Mouse (Mus musculus) heart, adult 11 months (tissue): Measurements from ENCODE around the gene Ctnnbl1.

ENCODE experiments used
- DNase-seq: peaks from one replicate; pipeline ENCODE4 v3.0.0; 2022

Ctnnbl1 gene

DNA sequence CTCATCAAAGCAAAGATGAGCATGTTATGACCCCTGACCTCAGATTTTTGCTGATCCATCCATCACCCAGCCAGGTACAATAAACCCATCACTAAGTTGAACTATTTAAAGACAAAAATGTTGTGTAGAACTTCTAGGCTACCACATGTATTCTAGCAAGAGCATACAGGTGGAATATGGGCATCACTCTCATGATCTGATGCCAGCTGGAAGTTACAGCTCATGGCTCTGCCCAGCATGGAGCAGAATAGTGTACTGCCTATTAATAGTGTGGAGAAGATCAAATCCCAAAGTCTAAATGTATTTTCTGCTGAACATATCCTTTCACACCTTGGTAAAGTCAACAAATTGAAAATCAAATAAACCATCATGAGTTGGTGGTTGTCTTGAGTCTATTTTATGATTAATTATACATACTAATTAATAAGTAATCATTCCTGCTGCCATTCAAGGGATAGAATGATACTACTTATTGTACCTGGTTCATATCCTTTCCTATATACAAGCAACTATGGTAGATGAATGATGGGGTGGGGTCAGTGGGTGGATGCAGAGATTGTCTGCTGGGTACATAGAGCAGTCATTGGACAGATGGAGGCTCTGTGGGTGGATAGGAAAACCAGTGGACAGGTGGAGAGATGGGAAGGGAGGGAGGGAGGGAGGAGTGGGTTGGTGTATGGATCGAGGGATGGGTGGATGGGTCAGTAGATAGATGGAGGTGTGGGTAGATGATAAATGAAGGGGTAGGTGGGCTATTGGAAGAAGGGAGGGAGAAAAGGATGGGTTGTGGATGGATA lies 58.6 kb downstream of the Ctnnbl1 start:
- DNase-seq = no peak

DNA sequence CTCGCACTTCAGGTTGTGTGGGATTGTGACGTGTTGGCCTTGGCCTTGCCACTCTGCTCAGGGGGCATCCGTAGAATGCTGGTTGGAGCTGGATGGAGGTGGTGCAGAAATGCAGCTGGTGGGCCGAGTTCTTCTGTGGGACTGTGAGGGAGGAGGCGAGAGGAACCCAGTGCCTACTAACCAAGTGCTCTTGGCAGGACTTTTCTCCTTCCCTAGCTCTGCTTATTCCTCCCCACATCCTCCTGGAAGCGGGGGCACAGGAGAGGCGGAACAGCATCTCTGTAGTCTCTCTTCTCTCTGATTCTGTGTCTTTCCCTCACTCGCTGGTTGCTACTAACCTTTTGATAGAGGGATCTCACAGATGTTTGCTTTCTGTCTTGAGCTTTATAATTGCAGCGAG lies 62.3 kb downstream of the Ctnnbl1 start:
- DNase-seq = peak; percentile 66

DNA sequence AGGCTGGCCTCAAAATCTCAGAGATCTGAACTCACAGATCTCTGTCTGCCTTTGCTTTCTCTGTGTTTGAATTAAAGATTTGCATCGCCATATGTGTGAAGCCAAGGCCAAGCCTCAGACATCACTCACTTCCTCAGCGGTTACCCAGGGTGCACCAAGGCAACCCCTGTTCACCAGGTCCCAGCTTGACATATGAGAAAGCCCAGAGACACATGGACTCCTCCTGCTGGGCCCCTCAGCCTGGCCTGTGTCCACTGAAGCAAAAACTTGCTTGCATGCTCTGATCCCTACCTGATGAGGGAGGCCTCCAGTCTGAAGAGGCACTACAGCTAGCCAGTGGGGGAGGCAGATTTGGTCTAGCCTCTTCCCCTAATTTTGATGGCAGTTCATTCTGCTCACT lies 63.1 kb downstream of the Ctnnbl1 start:
- no peak for DNase-seq

DNA sequence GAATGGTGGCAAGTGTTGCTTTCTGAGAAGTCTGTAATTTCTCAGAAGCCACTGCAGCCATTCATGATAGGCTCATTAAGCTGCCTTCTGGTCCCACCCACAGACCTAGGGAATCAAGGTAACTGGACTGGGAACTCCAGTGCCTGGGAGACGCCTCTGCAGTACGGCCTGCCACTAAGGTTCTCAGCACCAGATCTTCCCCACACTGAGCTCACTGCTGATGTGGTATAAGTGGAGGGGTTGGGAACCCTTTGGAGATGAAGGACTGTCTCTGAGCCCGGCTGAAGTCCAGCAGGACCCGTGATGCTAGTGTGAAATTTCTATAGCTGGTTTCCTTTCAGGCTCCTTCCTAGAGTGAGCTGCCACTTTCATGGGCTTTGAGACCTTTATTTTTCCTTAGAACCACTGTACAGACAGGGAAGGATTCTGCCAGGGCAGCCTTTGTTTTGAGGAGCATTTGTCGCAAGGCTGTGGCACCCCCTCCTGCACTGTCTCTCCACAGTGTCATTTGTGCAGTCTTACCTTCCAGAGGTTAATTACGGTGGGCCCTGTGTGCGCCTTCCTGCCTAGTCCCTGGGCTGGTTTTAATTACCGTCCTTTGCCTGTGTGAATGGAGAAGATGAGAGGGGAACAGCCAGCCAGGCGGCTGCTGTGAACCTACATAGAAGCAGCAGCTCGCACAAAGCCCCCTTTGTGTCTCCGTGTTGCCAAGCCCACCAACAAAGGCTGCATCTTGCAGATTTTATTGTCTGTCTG lies 63.7 kb downstream of the Ctnnbl1 start:
- no peak for DNase-seq

DNA sequence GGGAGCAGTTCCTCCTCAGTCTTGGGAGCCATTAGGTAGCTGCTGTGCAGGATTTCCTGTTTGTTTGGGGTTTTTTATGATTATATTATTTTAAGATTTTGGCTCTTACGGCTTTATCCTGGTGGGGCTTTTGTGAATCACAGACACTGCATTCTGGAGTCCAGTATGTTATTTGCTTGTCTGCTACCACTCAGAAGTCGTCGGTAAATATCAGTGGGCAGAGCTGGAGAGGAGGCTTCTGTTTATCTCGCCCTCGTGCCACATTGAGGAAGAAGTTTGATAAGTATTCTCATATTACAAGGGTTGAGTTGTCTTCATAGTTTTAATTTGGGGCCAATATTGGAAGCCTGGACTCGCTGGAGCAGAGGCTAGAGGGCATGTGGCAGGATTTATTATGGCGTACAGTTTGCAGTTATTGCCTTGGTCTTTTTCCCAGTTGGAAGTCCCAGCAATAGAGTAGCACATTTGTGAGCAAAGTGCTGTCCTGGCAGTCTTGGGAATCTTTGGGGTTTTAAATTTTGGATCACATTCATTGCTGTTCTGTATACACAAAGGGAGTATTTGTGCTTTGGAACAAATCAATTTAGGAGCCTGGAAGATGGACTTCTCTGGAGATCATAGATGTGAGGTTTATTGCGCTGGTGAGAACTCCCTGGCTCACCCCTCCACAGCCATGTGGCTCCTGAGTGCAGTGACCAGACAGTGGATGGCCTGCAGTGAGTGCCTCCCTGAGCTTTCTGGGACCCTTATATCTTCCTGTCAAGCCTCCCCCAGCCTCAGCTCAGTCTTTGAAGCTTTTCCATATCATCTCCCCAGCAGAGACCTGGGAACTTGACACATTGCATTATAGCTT lies 64.5 kb downstream of the Ctnnbl1 start:
- DNase-seq = no peak

DNA sequence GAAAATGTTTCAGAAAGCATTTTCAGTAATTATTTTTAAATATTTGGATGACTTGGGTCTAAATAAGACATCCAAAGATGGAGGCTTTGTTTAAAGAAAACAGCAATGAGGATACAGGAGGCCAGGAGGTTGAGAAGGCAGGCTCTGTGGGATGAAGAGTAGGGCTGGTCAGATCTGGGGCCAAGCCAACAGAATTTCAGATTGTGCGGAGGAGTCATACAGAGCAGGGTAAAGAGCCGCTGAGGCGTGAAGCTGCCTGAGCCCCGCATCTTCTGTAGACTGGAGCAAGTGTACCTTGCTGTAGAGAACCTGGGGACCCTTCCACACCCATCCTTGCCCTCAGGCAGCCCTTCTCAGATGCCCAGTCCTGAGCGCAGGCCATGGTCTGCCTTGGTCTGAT lies 65.5 kb downstream of the Ctnnbl1 start:
- DNase-seq = no peak

DNA sequence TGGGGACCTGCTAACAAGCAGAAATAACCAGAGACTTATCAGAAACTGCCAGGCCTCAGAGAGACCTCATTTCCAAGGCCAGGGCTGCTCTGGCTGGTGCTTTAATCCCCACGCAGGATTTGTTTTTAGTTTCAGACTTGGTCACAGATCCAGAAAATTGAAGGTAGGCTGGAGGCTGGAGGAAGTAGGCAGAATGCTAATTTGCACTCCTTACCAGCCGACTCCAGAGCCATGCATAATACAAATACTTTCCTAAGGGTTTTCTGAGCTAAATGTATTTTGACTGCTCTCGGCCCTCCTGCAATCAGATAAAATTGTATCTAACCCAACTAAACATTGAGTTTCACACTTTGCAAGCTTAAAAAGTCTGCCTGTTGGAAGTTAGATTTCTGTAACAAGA lies 67.2 kb downstream of the Ctnnbl1 start:
- peak; percentile 30 for DNase-seq

DNA sequence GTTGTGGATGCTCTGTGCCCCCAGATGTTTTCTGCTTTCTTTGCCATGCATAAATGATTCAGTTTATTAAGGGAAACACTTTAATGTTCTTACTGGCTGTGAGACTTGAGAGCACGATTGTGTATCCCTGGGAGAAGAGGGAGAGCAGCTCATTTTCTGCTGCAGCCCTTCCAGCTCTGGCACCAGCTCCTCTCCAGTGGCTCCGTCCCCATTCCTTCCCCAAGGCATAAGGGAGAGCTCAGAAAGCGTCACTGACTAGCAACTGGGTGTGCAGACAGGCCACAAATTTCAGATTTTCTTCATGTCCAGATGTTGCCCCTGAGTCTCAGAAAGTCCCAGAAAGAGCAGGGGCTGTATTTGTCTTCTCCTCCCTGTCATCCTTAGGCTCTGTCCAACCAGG lies 67.9 kb downstream of the Ctnnbl1 start:
- peak; percentile 92 for DNase-seq

DNA sequence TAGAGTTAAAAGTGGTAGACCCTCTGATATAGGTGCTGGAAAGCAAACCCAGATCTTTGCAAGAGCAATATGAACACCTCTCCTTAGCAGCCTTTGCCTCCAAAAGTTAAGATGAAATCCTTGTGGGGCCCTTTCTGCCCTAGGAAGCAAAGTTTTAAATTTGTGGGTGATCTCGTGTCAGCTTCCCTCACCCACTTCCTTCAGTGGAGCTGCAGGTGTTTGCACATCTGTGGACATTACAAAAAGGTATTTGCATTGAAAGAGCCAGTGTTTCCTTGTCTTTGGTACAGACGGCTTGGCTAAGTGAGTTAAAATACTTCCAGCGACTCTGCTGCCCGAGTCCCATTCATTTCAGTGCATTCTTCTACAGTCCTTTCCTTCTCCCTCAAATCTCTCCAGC lies 69.9 kb downstream of the Ctnnbl1 start:
- DNase-seq = peak; percentile 33

DNA sequence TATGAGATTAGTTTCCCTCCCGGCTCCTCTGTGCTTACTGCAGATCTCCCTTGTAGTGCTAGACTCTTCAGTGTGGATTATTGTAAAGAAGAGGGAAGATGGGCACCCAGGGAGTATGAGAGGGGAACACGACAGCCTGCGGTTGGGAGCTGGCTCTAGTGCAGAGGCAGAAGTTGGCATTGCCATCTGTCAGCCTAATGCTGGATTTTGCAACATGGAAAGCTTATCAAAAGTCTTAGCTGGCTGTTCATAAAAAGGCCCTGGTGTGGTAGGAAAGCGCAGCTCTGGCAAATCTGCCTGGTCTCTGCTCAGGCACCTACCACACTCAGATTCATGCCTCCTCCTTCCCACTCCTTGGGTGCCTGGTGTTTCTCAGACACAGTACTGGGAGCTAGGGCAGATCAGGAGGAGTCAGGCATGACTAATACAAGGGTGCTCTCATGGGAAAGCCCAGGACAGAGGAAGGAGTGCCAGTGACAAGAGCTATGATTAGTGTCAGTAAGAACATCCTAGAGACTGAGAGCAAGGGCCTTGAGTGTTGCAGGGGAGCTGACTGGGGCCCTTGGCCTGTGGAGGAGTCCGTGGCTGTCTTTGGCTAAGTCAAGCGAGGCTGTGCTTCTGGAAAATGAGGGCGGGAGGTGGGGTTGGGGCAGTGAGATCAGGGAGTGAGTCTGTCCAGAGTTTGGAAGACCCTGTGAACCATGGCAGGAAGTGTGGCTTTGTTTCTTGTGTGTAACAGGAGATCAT lies 70.6 kb downstream of the Ctnnbl1 start:
- peak; percentile 92 for DNase-seq

DNA sequence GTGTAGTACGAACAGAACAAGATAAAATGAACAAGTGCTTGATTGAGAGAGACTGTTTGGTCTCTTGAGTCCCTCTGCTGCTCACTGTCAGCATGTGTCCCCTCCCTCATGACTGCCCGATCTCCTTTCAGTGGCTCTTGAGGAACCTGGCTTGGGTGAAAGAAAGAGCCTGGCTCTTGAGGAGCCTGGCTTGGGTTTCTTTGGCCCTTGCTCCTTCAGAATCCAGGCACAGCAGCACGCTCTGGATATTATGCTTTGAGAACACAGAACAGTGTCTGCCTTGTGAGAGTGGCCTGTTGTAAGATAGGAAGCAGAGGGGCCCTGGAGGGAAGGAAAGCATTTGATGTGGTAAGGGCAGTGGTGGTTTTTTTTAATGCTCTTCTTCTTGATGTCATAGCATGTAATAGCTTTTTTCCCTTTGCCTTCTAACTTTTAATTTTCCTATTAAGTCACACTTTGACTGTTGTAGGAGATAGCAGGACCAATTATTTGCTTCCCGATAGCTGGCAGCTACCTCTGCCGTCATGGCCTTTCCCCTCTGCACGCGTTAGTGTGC lies 71.2 kb downstream of the Ctnnbl1 start:
- DNase-seq = peak; percentile 83

DNA sequence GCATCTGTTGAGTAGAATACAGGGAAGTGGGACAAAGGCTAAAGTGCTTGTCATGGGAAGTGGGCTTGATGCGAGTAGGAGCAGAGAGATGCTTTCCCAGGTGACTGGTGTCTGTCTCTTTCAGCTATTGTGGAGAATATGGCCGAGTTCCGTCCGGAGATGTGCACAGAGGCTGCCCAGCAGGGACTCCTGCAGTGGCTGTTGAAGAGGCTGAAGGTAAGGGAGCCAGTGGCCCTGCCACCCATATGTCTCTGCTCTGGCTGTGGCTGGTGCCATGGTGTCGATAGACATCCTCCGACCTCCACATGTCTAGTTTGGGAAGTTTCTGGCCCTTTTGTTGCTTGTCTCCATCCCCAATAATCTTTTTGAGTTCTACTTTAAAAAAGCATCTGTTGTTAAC lies 72.1 kb downstream of the Ctnnbl1 start:
- peak; percentile 65 for DNase-seq

DNA sequence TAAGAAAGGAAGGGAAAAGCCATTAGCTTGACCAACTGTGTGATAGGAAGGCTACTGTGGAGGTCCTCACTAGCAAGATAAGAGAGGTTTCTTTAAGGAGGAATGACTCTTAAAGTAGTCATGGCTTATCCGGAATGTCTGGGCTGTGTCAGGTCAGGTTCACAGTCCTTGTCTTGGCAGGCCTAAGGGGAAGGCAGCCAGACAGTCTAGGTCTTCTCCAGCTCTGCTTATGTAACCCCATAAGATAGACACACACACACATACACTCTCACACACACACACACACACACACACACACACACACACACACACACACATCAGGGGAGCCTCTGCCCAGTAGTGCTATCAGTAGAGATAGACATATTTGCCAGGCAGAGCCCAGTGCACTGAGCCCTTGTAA lies 73.5 kb downstream of the Ctnnbl1 start:
- DNase-seq = peak; percentile 74

DNA sequence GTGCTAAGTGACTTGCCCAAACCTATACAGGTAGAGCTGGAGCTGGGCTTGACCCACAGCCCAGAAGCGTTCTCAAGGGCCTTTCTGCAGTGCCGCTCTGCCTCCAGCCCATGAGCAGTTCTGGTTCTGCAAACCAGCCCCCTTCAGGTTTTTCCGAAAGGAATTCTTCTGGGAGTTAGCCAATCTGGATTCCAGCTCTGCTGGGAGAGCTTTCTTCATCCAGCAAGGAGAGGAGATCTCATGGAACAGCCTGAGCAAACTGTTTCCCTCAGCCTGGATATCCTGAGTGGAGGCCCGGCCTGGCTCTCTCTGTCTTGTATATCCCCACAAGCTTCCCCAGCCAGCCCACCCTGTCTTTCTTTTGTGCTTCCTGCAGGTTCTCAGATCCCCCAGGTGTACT lies 75.9 kb downstream of the Ctnnbl1 start:
- peak; percentile 73 for DNase-seq

DNA sequence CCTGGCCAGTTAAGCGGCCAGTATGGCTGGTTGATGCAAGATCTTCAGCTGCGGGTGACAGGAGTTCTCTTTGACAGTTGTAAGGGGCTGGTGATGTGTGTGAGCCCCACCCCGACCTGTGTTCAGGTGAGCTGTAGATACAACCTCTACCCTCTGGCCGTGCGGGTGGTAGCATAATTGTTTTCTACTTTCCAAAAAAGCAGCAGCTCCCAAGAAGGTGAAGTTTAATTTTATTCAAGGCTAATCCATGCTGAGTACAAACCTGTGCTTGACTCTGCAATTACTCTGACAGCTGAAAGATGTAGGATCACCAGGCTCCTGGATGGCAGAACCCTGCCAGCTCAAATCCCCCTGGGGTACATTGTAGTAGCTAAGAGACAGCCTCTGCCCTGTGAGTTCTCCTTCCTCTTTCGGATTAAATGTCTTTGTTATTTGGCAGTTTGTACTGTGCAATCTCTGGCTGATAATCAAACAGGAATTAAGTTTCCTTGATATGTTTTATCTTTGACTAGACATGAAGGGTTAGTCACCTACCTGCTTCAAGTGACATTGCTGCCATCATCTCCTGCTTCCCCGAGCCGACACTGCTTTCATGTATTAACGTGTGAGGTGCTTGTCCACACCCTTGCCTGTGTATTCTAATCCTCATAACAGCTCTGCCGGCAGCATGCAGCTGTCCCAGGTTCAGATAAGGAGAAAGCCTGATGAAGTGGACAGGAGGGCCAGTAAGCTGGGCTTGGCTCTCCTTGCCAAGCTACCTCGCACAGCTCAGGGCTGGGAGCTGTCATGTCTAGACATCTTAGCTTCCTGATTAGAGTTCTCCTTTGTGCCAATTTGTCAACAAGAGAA lies 77.1 kb downstream of the Ctnnbl1 start:
- peak; percentile 73 for DNase-seq

DNA sequence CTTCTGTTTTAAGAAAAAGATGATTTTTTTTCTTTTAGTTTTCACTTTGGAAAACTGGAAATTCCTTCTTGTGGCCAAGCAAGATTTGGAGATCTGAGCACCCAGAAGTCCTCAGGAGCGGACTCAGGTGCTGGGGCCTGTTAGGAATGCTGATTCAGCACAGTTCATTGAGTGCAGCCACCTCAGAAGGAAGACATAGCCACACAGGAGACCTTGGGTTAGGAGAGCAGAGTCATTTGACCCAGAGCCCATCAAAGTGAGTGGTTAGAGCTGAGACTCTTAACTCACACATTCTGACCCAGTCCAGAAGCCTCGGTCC lies 77.7 kb downstream of the Ctnnbl1 start:
- no peak for DNase-seq

DNA sequence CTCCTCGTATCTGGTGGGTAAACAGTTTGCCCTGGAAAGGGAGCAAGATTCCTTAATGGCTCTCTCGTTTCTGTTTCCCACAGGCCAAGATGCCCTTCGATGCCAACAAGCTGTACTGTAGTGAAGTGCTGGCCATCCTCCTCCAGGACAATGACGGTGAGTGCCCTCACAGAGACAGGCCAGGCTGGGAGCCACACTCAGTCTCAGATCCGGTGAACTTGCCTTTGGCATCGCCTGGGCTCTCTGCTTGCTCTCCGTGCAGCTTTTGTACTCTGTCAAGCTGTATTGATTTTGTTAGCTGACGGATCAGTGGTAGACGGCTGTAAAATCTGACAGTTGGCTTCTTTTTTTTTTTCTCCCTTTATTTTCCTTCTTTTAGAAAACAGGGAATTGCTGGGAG lies 80.5 kb downstream of the Ctnnbl1 start:
- DNase-seq = peak; percentile 72

DNA sequence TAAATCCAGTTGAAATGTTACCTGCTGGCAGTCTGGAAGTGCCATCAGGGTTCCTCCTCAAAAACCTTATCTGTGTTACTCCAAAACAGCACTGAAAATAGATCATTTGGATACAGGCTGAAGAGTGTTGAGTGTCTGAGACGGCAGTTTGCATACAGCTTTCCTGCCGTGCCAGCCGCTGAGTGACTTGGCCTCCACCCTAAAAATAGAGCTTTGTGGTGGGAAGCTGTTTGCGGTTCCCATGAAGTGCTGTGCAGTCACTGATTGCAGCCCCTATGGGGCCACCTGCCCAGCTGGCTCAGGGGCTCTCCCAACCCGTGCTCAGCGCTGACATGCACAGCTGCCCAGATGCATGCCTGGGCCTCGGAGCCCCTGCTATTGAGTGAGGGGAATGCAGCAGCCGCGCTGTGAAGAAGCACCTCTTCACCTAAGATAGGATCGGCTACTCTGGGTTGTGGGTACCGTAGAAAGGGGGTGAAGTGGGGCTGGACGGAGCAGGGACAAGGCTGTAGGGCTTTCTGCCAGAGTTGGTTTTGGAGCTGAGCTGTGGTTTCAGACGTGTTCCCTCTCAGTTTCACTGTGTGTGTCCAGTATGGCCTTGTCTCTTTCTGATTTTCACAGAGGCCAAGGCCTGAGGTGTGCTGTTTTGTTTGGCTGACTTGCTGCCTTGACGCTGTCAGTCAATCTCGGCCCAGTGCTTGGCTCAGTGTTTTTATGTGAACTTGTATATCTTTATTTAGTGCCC lies 81.5 kb downstream of the Ctnnbl1 start:
- peak; percentile 85 for DNase-seq

DNA sequence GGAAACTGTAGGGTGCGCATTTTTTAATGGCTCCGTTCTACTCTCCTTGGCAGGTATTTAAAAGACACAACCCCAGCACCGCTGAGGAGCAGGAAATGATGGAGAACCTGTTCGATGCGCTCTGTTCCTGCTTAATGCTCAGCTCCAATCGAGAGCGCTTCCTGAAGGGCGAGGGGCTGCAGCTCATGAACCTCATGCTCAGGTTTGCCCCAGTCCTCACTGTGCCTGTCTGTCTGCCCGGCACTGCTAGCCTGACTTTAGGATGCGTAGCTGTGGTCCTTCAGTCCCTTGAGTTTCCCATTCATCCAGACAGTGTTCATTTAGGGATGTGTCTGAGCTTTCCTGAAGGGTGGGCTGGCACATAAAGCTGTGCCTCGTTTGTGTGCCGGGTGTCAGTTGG lies 82.2 kb downstream of the Ctnnbl1 start:
- DNase-seq = peak; percentile 83

DNA sequence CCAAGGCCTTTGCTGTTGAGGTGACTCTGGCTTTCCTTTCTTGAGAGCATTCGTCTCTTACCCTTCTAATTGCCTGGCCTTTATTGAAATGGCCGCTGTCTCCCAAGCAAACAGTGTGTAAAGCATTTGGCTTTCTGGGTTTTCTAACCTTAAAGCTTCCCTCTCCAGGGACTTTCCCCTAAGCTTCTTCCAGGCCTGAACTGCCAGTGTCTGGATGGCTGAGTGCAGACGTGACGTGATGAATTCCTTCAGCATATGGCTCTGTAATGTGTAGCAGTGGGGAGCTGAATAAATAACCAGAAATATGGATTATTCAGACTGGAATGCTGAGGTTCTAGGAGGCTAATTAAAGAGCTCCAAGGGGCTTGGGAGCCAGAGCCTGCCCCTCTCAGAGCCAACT lies 84.1 kb downstream of the Ctnnbl1 start:
- DNase-seq = peak; percentile 67

DNA sequence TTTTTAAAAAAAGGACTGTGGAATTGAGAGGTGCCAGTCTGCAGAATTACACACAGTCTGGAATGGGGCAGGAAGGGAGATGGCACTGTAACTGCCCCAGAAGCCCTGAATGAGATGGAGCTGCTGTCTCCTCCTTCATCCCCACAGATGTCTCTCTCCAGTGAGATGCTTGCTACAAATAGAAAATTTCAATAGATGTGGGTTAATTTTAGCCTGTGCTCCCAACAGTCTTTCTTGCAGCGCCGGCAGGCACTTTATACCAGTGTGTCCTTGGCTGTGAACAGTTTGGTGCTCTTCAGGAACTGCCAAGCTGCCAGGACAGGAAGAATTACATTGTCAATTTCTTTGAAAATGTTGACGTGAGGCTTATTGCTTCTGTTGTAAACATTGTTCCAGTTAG lies 86.3 kb downstream of the Ctnnbl1 start:
- peak; percentile 82 for DNase-seq
